Mouse (Mus musculus): ENCODE data around the gene Thsd7a. TPM values are rescaled to one million over a fixed set of nuclear protein-coding genes. Genes with fewer than 3 reads are reported as not detected.

The Thsd7a gene
- polyA plus RNA-seq, 1 experiment: 8.9 TPM

DNA sequence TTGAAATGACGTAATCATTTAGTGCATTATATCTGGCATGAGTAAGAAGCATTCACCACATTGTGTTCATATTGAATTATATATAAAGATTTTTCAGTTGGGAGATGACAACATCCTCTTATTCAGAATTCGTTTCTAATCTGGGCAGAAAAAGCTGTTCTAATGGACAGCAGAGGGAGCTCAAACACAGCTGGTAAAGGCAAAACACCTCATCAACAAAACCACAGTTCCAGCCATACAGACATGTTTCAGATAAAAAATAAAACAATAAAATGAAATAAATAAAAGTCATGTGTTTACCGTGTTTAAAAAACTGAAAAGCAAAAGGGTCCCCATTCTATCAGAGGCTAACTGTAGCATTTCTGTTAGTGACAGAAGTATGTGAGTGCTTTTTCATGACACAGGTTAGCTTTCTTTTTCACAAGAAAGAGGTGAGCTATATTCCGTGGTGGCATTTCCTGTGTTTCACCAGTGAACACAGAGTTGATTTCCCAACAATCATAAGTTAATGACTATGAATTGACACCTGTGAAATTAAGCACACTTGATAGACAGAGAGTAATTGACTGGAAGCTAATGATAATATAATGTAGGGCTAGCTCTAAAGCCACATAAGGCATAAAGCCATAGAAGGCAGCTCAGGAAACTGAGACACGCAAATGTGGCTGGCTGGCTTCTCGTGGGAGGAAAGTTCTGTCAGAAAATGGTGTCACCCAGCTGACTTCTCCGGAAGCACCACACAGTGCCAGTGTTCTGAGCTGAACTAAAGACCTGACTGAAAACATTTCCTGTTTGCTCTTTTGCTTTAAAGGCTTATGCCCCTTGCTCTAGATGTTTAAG lies 433.9 kb downstream of the Thsd7a start:
- H3K4me1 ChIP-seq (ENCODE audit: control insufficient read depth, insufficient read depth, low read length): no peaks in the 10 kb centered on the region
- H3K27ac ChIP-seq (ENCODE audit: insufficient read depth, low read length): no peak overlapping the region
- no peak overlapping the region for H3K4me3 ChIP-seq (ENCODE audit: insufficient read depth, low read length)
- TF ChIP-seq CTCF (IDR thresholded peaks at IDR 0.05; ENCODE audit: extremely low read depth, insufficient read depth, low read length): peak; percentile 38; the same call in 1 of the 2 replicates
- TF ChIP-seq POLR2A (IDR thresholded peaks at IDR 0.05; ENCODE audit: extremely low read depth, insufficient read depth, low read length): no peak

DNA sequence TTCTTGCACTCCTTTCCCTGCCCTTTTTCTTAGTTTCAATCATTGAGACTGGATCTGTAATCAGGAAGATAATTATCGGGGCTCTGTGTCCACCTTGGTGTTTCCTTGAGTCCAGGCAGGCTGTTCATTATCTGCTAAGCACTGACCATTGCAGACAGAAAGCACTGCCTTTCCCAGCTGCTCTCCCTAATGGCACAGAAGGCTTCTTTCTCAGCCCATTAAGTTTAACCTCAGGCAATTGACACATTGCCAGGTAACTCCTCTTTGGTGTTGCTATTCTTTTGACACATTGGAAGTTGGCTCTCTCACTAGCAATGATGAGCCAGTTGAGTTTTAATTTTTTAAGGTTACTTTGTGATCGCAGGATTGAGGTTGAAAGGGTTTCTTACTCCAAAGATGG lies 441.7 kb downstream of the Thsd7a start:
- no peak for TF ChIP-seq POLR2A (IDR thresholded peaks at IDR 0.05; ENCODE audit: extremely low read depth, insufficient read depth, low read length)
- TF ChIP-seq CTCF (IDR thresholded peaks at IDR 0.05; ENCODE audit: extremely low read depth, insufficient read depth, low read length): no peak
- H3K4me3 ChIP-seq (ENCODE audit: insufficient read depth, low read length): no peak overlapping the region
- H3K27ac ChIP-seq (ENCODE audit: insufficient read depth, low read length): no peak overlapping the region
- H3K4me1 ChIP-seq (ENCODE audit: control insufficient read depth, insufficient read depth, low read length): no peaks in the 10 kb centered on the region

DNA sequence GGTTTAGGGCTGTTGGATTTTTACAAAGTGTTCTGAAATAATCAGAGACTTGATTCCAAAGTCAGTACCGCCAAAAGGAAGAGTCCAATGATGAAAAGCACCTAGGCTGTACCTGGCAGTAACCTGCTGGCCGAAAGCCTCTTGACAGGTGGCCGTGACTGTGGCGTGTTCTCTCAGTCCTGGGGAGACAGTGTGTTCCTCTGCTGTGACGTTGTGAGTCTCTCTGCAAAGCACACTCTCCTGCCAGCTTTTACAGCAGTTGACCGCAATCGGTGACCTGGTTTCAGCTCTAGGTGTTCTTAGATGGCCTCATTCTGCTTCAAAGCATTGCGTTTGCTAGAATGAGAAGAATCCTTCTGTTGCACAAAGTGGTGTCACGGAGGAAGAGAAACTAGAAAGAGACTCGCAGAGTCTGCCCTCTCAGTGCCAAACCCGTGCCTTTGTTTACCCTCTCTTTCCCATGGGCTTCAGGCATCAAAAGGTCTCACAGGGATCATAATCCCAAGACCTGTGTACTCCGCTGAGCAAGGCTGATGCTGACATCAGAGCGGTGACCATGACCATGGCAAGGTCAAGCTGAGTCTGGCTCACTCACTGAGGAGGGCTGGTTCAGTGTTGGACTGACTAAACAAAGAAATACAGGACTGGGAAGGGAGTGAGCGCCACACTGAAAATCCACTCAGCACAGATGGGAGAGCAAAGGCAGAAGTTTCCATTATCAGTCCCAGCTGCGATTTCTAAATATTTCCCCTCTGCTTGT lies 486.4 kb downstream of the Thsd7a start:
- peaks cover 2% of the 10 kb centered on the region; the same call in 1 of the 2 replicates for H3K4me1 ChIP-seq (ENCODE audit: control insufficient read depth, insufficient read depth, low read length)
- no peak overlapping the region for H3K27ac ChIP-seq (ENCODE audit: insufficient read depth, low read length)
- TF ChIP-seq POLR2A (IDR thresholded peaks at IDR 0.05; ENCODE audit: extremely low read depth, insufficient read depth, low read length): no peak
- no peak for TF ChIP-seq CTCF (IDR thresholded peaks at IDR 0.05; ENCODE audit: extremely low read depth, insufficient read depth, low read length)
- H3K4me3 ChIP-seq (ENCODE audit: insufficient read depth, low read length): no peak overlapping the region

All from cortical plate, adult 2 months (tissue).